Mouse (Mus musculus) T-cell, adult 66 days (primary cell): ENCODE data around the gene Ddx19a. TPM values are rescaled to one million over a fixed set of nuclear protein-coding genes. Genes with fewer than 3 reads are reported as not detected.

Experiments used
- total RNA-seq, 2 experiments: library from RNA; stranded (reverse); gene quantifications; 3 replicates in 1 of 2; 4 replicates in 1 of 2; pipeline ENCODE4 v1.2.4; 2023

Ddx19a gene
- 10 to 100 TPM; 68.3 to 70.0 TPM for total RNA-seq

GRCm38 (mm10) chr8:110997547-110998531 is at the start of gene Ddx19a:
Ddx19a (minus strand) TSS chr8:110997800.

GRCm38 (mm10) chr8:111032916-111033315 is 35.3 kb upstream of the Ddx19a start, which contains the start of gene Aars:
Aars (plus strand) TSS chr8:111033144.

GRCm38 (mm10) chr8:111031572-111031971 is 34.0 kb upstream of the Ddx19a start, which contains the start of gene Ddx19b:
Ddx19b (minus strand) TSS chr8:111031751.

Other genes with a start within 250 kb of the Ddx19a start
- not detected for gene Il34, start 191.9 kb downstream of the Ddx19a start, total RNA-seq
- 10 to 100 TPM; 60.9 to 76.2 TPM for gene Cog4, start 151.2 kb downstream of the Ddx19a start, total RNA-seq
- 100 to 1,000 TPM; 159 to 166 TPM for gene Sf3b3, start 151.0 kb downstream of the Ddx19a start, total RNA-seq
- 10 to 100 TPM; 12.2 to 15.7 TPM for gene Fuk, start 95.3 kb downstream of the Ddx19a start, total RNA-seq
- gene St3gal2, start 77.9 kb downstream of the Ddx19a start, total RNA-seq, result 10 to 100 TPM; 12.0 to 13.1 TPM
- gene Ddx19b, start 34.0 kb upstream of the Ddx19a start, total RNA-seq, result 10 to 100 TPM; 17.3 to 20.2 TPM
- gene Aars, start 35.3 kb upstream of the Ddx19a start, total RNA-seq, result 10 to 100 TPM; 46.1 to 58.0 TPM
- gene Exosc6, start 58.5 kb upstream of the Ddx19a start, total RNA-seq, result 10 to 100 TPM; 14.8 to 16.0 TPM
- not detected for gene Clec18a, start 94.6 kb upstream of the Ddx19a start, total RNA-seq
- 10 to 100 TPM; 21.6 to 28.1 TPM for gene Pdpr, start 96.8 kb upstream of the Ddx19a start, total RNA-seq